Mouse (Mus musculus) activated CD4-positive, CD25-positive, alpha-beta regulatory T cell, adult 4 months (primary cell): Measurements from ENCODE around the gene Gal3st4. TPM values are rescaled to one million over a fixed set of nuclear protein-coding genes. Genes with fewer than 3 reads are reported as not detected.

ENCODE experiments used
- polyA plus RNA-seq, 2 experiments: library from polyadenylated mRNA; unstranded; fragments of 100-300 nt; shearing (Covaris generic); gene quantifications; one replicate each; pipeline ENCODE4 v1.2.1; 2017

Gal3st4 gene
- polyA plus RNA-seq, 2 experiments from 2014 or later: 0.43 to 0.49 TPM

Other genes starting within 250 kb of the Gal3st4 start
- gene Smok3c, start 219.6 kb downstream of the Gal3st4 start, polyA plus RNA-seq: not detected
- 10 to 100 TPM; 10.9 to 11.8 TPM for gene Zkscan1, start 187.8 kb downstream of the Gal3st4 start, polyA plus RNA-seq
- 10 to 100 TPM; 17.9 TPM for gene Zscan21, start 155.9 kb downstream of the Gal3st4 start, polyA plus RNA-seq
- gene Zfp113, start 117.1 kb downstream of the Gal3st4 start, polyA plus RNA-seq: 10 to 100 TPM; 13.4 to 13.5 TPM
- 100 to 1,000 TPM; 188 to 252 TPM for gene Cops6, start 111.8 kb downstream of the Gal3st4 start, polyA plus RNA-seq
- 1 to 10 TPM; 4.8 to 5.4 TPM for gene Ap4m1, start 100.8 kb downstream of the Gal3st4 start, polyA plus RNA-seq
- 10 to 100 TPM; 57.5 to 61.8 TPM for gene Mcm7, start 100.4 kb downstream of the Gal3st4 start, polyA plus RNA-seq
- 10 to 100 TPM; 54.1 to 59.3 TPM for gene Taf6, start 85.4 kb downstream of the Gal3st4 start, polyA plus RNA-seq
- 10 to 100 TPM; 38.4 to 55.4 TPM for gene Cnpy4, start 85.4 kb downstream of the Gal3st4 start, polyA plus RNA-seq
- under 1 TPM; 0.42 to 0.51 TPM for gene Mblac1, start 78.5 kb downstream of the Gal3st4 start, polyA plus RNA-seq
- under 1 TPM; 0.16 to 0.18 TPM for gene Nxpe5, start 46.9 kb downstream of the Gal3st4 start, polyA plus RNA-seq
- 100 to 1,000 TPM; 112 to 123 TPM for gene Lamtor4, start 17.4 kb downstream of the Gal3st4 start, polyA plus RNA-seq
- gene BC037034, start 8.8 kb downstream of the Gal3st4 start, polyA plus RNA-seq: 1 to 10 TPM; 3.9 to 4.7 TPM
- not detected for gene Gm43720, start 7.1 kb upstream of the Gal3st4 start, polyA plus RNA-seq
- not detected for gene Gpc2, start 7.2 kb upstream of the Gal3st4 start, polyA plus RNA-seq
- under 1 TPM; 0.13 to 0.62 TPM for gene Stag3, start 7.4 kb upstream of the Gal3st4 start, polyA plus RNA-seq
- 10 to 100 TPM; 10.4 to 12.3 TPM for gene Pvrig, start 69.1 kb upstream of the Gal3st4 start, polyA plus RNA-seq
- 10 to 100 TPM; 14.6 to 18.4 TPM for gene Zfp157, start 168.6 kb upstream of the Gal3st4 start, polyA plus RNA-seq